Mouse (Mus musculus) hindbrain, embryonic 13.5 days (tissue): ENCODE results near the gene Olfr568. TPM values are rescaled to one million over a fixed set of nuclear protein-coding genes. Genes with fewer than 3 reads are reported as not detected.

ENCODE experiments used
- ATAC-seq: fragments of 200-750 bp; cut with Nextera tagmentation; 2 replicates; pipeline ENCODE4 v1.8.0; 2017; ENCODE audit warnings: moderate TSS enrichment; ENCODE audit not compliant: low FRiP score
- H3K27ac ChIP-seq: fragments of 300-500 bp; sonication (generic); 2 replicates; pipeline ENCODE4 v1.5.1; 2015; ENCODE audit warnings: inconsistent platforms, mild to moderate bottlenecking, moderate library complexity
- H3K27me3 ChIP-seq: fragments of 300-500 bp; sonication (generic); 2 replicates; pipeline ENCODE4 v1.6.1; 2015; ENCODE audit warnings: mild to moderate bottlenecking, inconsistent platforms
- H3K36me3 ChIP-seq: fragments of 300-500 bp; sonication (generic); 2 replicates; pipeline ENCODE4 v1.6.1; 2015; ENCODE audit warnings: mild to moderate bottlenecking, inconsistent platforms
- H3K4me1 ChIP-seq: fragments of 300-500 bp; sonication (generic); replicated peaks from 2 replicates; pipeline ENCODE4 v1.6.1; 2015; ENCODE audit warnings: inconsistent platforms
- H3K4me2 ChIP-seq: fragments of 300-500 bp; sonication (generic); 2 replicates; pipeline ENCODE4 v1.6.1; 2015; ENCODE audit warnings: inconsistent platforms, mild to moderate bottlenecking, moderate library complexity
- H3K4me3 ChIP-seq: fragments of 300-500 bp; sonication (generic); 2 replicates; pipeline ENCODE4 v1.5.1; 2015; ENCODE audit warnings: mild to moderate bottlenecking, inconsistent platforms
- H3K9ac ChIP-seq: fragments of 300-500 bp; sonication (generic); 2 replicates; pipeline ENCODE4 v1.6.1; 2015; ENCODE audit warnings: mild to moderate bottlenecking, inconsistent platforms
- H3K9me3 ChIP-seq: fragments of 300-500 bp; sonication (generic); 2 replicates; pipeline ENCODE4 v1.6.1; 2016; ENCODE audit warnings: inconsistent platforms
- WGBS: fragments of 180-500 bp; shearing (Covaris S2); methylation state at CpG from one replicate; pipeline ENCODE4 v1.1.7; 2015; 5-methylcytosine and 5-hydroxymethylcytosine counted together
- polyA plus RNA-seq: library from polyadenylated mRNA; unstranded; fragments of >200 nt; fragmentation: Nextera tagmentation; extraction: Ambion mirVana; gene quantifications from 2 replicates; pipeline ENCODE4 v1.2.1, GENCODE M21; 2015

Gene Olfr568
- not detected in 2 replicates for polyA plus RNA-seq

- Histone ChIP-seq H3K9me3 (no peaks in the 10 kb centered on the region), H3K4me1 (no peaks in the 10 kb centered on the region), H3K36me3 (no peaks in the 10 kb centered on the region), H3K27ac (no peak within 1 kb of the TSS), H3K27me3 (no peaks in the 10 kb centered on the region), H3K9ac (no peak within 1 kb of the TSS), H3K4me3 (no peak within 1 kb of the TSS), H3K4me2 (no peak within 1 kb of the TSS)
- ATAC-seq = no peak
These were observed at the start of gene Olfr568 for GRCm38 (mm10) chr7:102876822-102877221. TSS of gene Olfr568 (plus strand) at chr7:102877122.

GRCm38 (mm10) chr7:102855807-102856206, 21.1 kb upstream of the Olfr568 start:
- no peaks in the 10 kb centered on the region for H3K4me1 ChIP-seq
- H3K4me3 ChIP-seq = no peak overlapping the region
- no peak for ATAC-seq
- H3K9me3 ChIP-seq = no peaks in the 10 kb centered on the region
- H3K36me3 ChIP-seq = no peaks in the 10 kb centered on the region
- H3K27ac ChIP-seq = no peak overlapping the region
- H3K9ac ChIP-seq = no peak overlapping the region
- H3K4me2 ChIP-seq = no peak overlapping the region
- H3K27me3 ChIP-seq = no peaks in the 10 kb centered on the region

GRCm38 (mm10) chr7:102858665-102859064, 18.3 kb upstream of the Olfr568 start, which contains the start of gene Olfr566:
TSS of gene Olfr566 (minus strand) at chr7:102858765.
- Histone ChIP-seq H3K9ac (no peak within 1 kb of the TSS), H3K27ac (no peak within 1 kb of the TSS), H3K27me3 (no peaks in the 10 kb centered on the region), H3K4me1 (no peaks in the 10 kb centered on the region), H3K9me3 (no peaks in the 10 kb centered on the region), H3K36me3 (no peaks in the 10 kb centered on the region), H3K4me3 (no peak within 1 kb of the TSS), H3K4me2 (no peak within 1 kb of the TSS)
- 90% methylated on average over 1 of the region's 1 CpGs for WGBS
- ATAC-seq = no peak

GRCm38 (mm10) chr7:102890782-102891181, 13.9 kb downstream of the Olfr568 start, which contains the start of gene Olfr569:
TSS of gene Olfr569 (minus strand) at chr7:102890882.
- no peak within 1 kb of the TSS for H3K4me3 ChIP-seq
- H3K36me3 ChIP-seq = no peaks in the 10 kb centered on the region
- no peaks in the 10 kb centered on the region for H3K27me3 ChIP-seq
- H3K27ac ChIP-seq = no peak within 1 kb of the TSS
- no peaks in the 10 kb centered on the region for H3K9me3 ChIP-seq
- H3K9ac ChIP-seq = no peak within 1 kb of the TSS
- ATAC-seq = no peak
- no peaks in the 10 kb centered on the region for H3K4me1 ChIP-seq
- WGBS = 79% methylated on average over 3 of the region's 3 CpGs
- no peak within 1 kb of the TSS for H3K4me2 ChIP-seq

- no peaks in the 10 kb centered on the region for H3K36me3 ChIP-seq
- no peak overlapping the region for H3K4me3 ChIP-seq
- H3K9me3 ChIP-seq = no peaks in the 10 kb centered on the region
- H3K4me2 ChIP-seq = no peak overlapping the region
- 47% methylated on average over 1 of the region's 1 CpGs for WGBS
- no peaks in the 10 kb centered on the region for H3K4me1 ChIP-seq
- H3K9ac ChIP-seq = no peak overlapping the region
- ATAC-seq = no peak
- no peak overlapping the region for H3K27ac ChIP-seq
- no peaks in the 10 kb centered on the region for H3K27me3 ChIP-seq
These were observed 38.3 kb downstream of the Olfr568 start for GRCm38 (mm10) chr7:102915261-102915660.

- H3K9ac ChIP-seq = no peak overlapping the region
- no peak overlapping the region for H3K4me2 ChIP-seq
- H3K9me3 ChIP-seq = no peaks in the 10 kb centered on the region
- H3K36me3 ChIP-seq = no peaks in the 10 kb centered on the region
- no peaks in the 10 kb centered on the region for H3K4me1 ChIP-seq
- H3K27ac ChIP-seq = no peak overlapping the region
- H3K27me3 ChIP-seq = no peaks in the 10 kb centered on the region
- ATAC-seq = no peak
- no peak overlapping the region for H3K4me3 ChIP-seq
- WGBS = 88% methylated on average over 5 of the region's 5 CpGs
These were observed 39.5 kb downstream of the Olfr568 start for GRCm38 (mm10) chr7:102916405-102916804.

- ATAC-seq = no peak
- Histone ChIP-seq H3K27ac (no peak within 1 kb of the TSS), H3K27me3 (no peaks in the 10 kb centered on the region), H3K4me1 (no peaks in the 10 kb centered on the region), H3K4me2 (no peak within 1 kb of the TSS), H3K9ac (no peak within 1 kb of the TSS), H3K36me3 (no peaks in the 10 kb centered on the region), H3K9me3 (no peaks in the 10 kb centered on the region), H3K4me3 (no peak within 1 kb of the TSS)
- WGBS = 62% methylated on average over 4 of the region's 4 CpGs
These were observed 40.3 kb downstream of the Olfr568 start, which contains the start of gene Olfr571 for GRCm38 (mm10) chr7:102917032-102917875. TSS of gene Olfr571 (minus strand) at chr7:102917536.

- no peak overlapping the region for H3K4me2 ChIP-seq
- no peaks in the 10 kb centered on the region for H3K36me3 ChIP-seq
- H3K27ac ChIP-seq = no peak overlapping the region
- 17% methylated on average over 1 of the region's 1 CpGs for WGBS
- no peaks in the 10 kb centered on the region for H3K9me3 ChIP-seq
- H3K9ac ChIP-seq = no peak overlapping the region
- no peaks in the 10 kb centered on the region for H3K4me1 ChIP-seq
- H3K27me3 ChIP-seq = no peaks in the 10 kb centered on the region
- ATAC-seq = peak; percentile 76
- no peak overlapping the region for H3K4me3 ChIP-seq
These were observed 42.7 kb downstream of the Olfr568 start for GRCm38 (mm10) chr7:102919632-102920031.

GRCm38 (mm10) chr7:102924109-102924508, 47.2 kb downstream of the Olfr568 start, which contains the start of gene Olfr572:
TSS of gene Olfr572 (plus strand) at chr7:102924409.
- Histone ChIP-seq H3K4me1 (no peaks in the 10 kb centered on the region), H3K9ac (no peak within 1 kb of the TSS), H3K36me3 (no peaks in the 10 kb centered on the region), H3K4me3 (no peak within 1 kb of the TSS), H3K27me3 (no peaks in the 10 kb centered on the region), H3K9me3 (no peaks in the 10 kb centered on the region), H3K27ac (no peak within 1 kb of the TSS), H3K4me2 (no peak within 1 kb of the TSS)
- 75% methylated on average over 1 of the region's 1 CpGs for WGBS
- no peak for ATAC-seq

GRCm38 (mm10) chr7:102927105-102927504, 50.2 kb downstream of the Olfr568 start:
- Histone ChIP-seq H3K27ac (no peak overlapping the region), H3K4me3 (no peak overlapping the region), H3K4me1 (no peaks in the 10 kb centered on the region), H3K36me3 (no peaks in the 10 kb centered on the region), H3K9ac (no peak overlapping the region), H3K9me3 (no peaks in the 10 kb centered on the region), H3K4me2 (no peak overlapping the region), H3K27me3 (no peaks in the 10 kb centered on the region)
- no peak for ATAC-seq
- 82% methylated on average over 3 of the region's 3 CpGs for WGBS

Other genes with a start within 250 kb of the Olfr568 start
- not detected in 2 replicates for gene Olfr554, start 238.7 kb upstream of the Olfr568 start, polyA plus RNA-seq
- not detected in 2 replicates for gene Olfr555, start 218.3 kb upstream of the Olfr568 start, polyA plus RNA-seq
- gene Olfr556, start 212.2 kb upstream of the Olfr568 start, polyA plus RNA-seq = not detected in 2 replicates
- gene Trim68, start 189.8 kb upstream of the Olfr568 start, polyA plus RNA-seq = 7.2 and 8.0 TPM in 2 replicates
- not detected in 2 replicates for gene Olfr557, start 181.2 kb upstream of the Olfr568 start, polyA plus RNA-seq
- gene Olfr558, start 174.9 kb upstream of the Olfr568 start, polyA plus RNA-seq = 0.39 TPM in 2 replicates
- not detected in 2 replicates for gene Olfr33, start 158.1 kb upstream of the Olfr568 start, polyA plus RNA-seq
- not detected in 2 replicates for gene Olfr559, start 149.6 kb upstream of the Olfr568 start, polyA plus RNA-seq
- not detected in 2 replicates for gene Olfr560, start 117.8 kb upstream of the Olfr568 start, polyA plus RNA-seq
- 0.09 and 0.10 TPM in 2 replicates for gene Olfr78, start 117.7 kb upstream of the Olfr568 start, polyA plus RNA-seq
- gene Olfr561, start 105.9 kb upstream of the Olfr568 start, polyA plus RNA-seq = not detected in 2 replicates
- gene Olfr564, start 73.6 kb upstream of the Olfr568 start, polyA plus RNA-seq = not detected in 2 replicates
- gene Olfr566, start 18.4 kb upstream of the Olfr568 start, polyA plus RNA-seq = not detected in 2 replicates
- gene Olfr569, start 13.8 kb downstream of the Olfr568 start, polyA plus RNA-seq = not detected in 2 replicates
- not detected in 2 replicates for gene Olfr570, start 17.5 kb downstream of the Olfr568 start, polyA plus RNA-seq
- gene Olfr571, start 40.4 kb downstream of the Olfr568 start, polyA plus RNA-seq = not detected in 2 replicates
- not detected in 2 replicates for gene Olfr572, start 47.3 kb downstream of the Olfr568 start, polyA plus RNA-seq
- gene Olfr573-ps1, start 65.5 kb downstream of the Olfr568 start, polyA plus RNA-seq = not detected in 2 replicates
- not detected in 2 replicates for gene Olfr574, start 71.3 kb downstream of the Olfr568 start, polyA plus RNA-seq
- not detected in 2 replicates for gene Olfr575, start 81.7 kb downstream of the Olfr568 start, polyA plus RNA-seq
- gene Olfr576, start 85.5 kb downstream of the Olfr568 start, polyA plus RNA-seq = not detected in 2 replicates
- not detected in 2 replicates for gene Olfr577, start 98.8 kb downstream of the Olfr568 start, polyA plus RNA-seq
- not detected in 2 replicates for gene Olfr578, start 112.2 kb downstream of the Olfr568 start, polyA plus RNA-seq
- gene Olfr582, start 160.9 kb downstream of the Olfr568 start, polyA plus RNA-seq = not detected in 2 replicates
- not detected in 2 replicates for gene Olfr583, start 174.2 kb downstream of the Olfr568 start, polyA plus RNA-seq
- not detected in 2 replicates for gene Olfr584, start 204.8 kb downstream of the Olfr568 start, polyA plus RNA-seq
- not detected in 2 replicates for gene Olfr585, start 220.6 kb downstream of the Olfr568 start, polyA plus RNA-seq
- not detected in 2 replicates for gene Olfr586, start 248.5 kb downstream of the Olfr568 start, polyA plus RNA-seq